Mouse (Mus musculus) heart, adult 2 months (tissue): Measurements from ENCODE around the gene Slc25a17. TPM values are rescaled to one million over a fixed set of nuclear protein-coding genes. Genes with fewer than 3 reads are reported as not detected.

Experiments used
- DNase-seq, 2 experiments: peaks; one replicate each; pipeline ENCODE4 v3.0.0; 2021
- H3K27ac ChIP-seq: fragments of 200-600 bp; 2 replicates; pipeline ENCODE4 v1.8.1; 2022
- H3K27me3 ChIP-seq: fragments of 200-500 bp; 2 replicates; pipeline ENCODE4 v1.6.1; 2012; ENCODE audit warnings: mild to moderate bottlenecking, low read length, inconsistent platforms, mixed read lengths; ENCODE audit not compliant: control insufficient read depth, insufficient read depth
- H3K36me3 ChIP-seq: fragments of 200-500 bp; 2 replicates; pipeline ENCODE4 v1.6.1; 2012; ENCODE audit warnings: low read length, inconsistent platforms; ENCODE audit not compliant: control insufficient read depth, insufficient read depth
- H3K4me1 ChIP-seq: fragments of 200-500 bp; 2 replicates; pipeline ENCODE4 v1.6.1; 2011; ENCODE audit warnings: low read length; ENCODE audit not compliant: control insufficient read depth, insufficient read depth
- H3K4me3 ChIP-seq: fragments of 200-600 bp; 2 replicates; pipeline ENCODE4 v1.8.1; 2022
- H3K79me2 ChIP-seq: fragments of 200-500 bp; replicated peaks from 2 replicates; pipeline ENCODE4 v1.6.1; 2012; ENCODE audit warnings: mild to moderate bottlenecking, inconsistent platforms, low read length, moderate library complexity, mixed read lengths; ENCODE audit not compliant: control insufficient read depth, insufficient read depth
- H3K9ac ChIP-seq: fragments of 200-500 bp; 2 replicates; pipeline ENCODE4 v1.6.1; 2012; ENCODE audit warnings: low read depth, mild to moderate bottlenecking, control low read depth, inconsistent platforms, low read length, mixed read lengths
- CTCF ChIP-seq: fragments of 200-600 bp; IDR thresholded peaks from 2 replicates; pipeline ENCODE4 v1.8.1; 2022; ENCODE audit warnings: antibody characterized with exemption, mild to moderate bottlenecking, moderate library complexity
- EP300 ChIP-seq: fragments of 200-500 bp; IDR thresholded peaks from 2 replicates; pipeline ENCODE4 v1.6.1; 2011; ENCODE audit warnings: low read depth, low read length, control low read depth; ENCODE audit not compliant: insufficient read depth
- POLR2A ChIP-seq: fragments of 200-500 bp; IDR thresholded peaks from 2 replicates; pipeline ENCODE4 v1.6.1; 2011; ENCODE audit warnings: mild to moderate bottlenecking, low read depth, low read length, control low read depth; ENCODE audit not compliant: insufficient read depth
- WGBS: fragments of 180-500 bp; shearing (Covaris S2); methylation state at CpG from one replicate; pipeline ENCODE4 v1.1.7; 2018; 5-methylcytosine and 5-hydroxymethylcytosine counted together
- intact Hi-C: fragments of 180-260 bp; cut with DNase I; formaldehyde crosslinking; loops from one replicate; pipeline ENCODE4 v1.15.1; 2025
- long read RNA-seq: library from polyadenylated mRNA; stranded (forward); transcript quantifications from one replicate; pipeline ENCODE4 v2.0.0, GENCODE M21; 2021
- polyA plus RNA-seq: library from polyadenylated mRNA; depleted of rRNA; stranded (reverse); fragments of >200 nt; gene quantifications from 2 replicates; pipeline ENCODE4 v1.2.3, GENCODE M21; 2012; rRNA removed
- total RNA-seq, 2 experiments: library from RNA; stranded (reverse); gene quantifications; 2 replicates each; pipeline ENCODE4 v1.2.3; 2021

Slc25a17 gene
- total RNA-seq (10 to 100 TPM; 13.0 to 15.7 TPM), polyA plus RNA-seq (15.1 and 24.6 TPM in 2 replicates)
- long read RNA-seq, transcript Slc25a17-201 (9 exons, 1,724 nt) = major isoform, 13 of 16 reads
- long read RNA-seq, partial matches to known transcripts = 0 of 16 reads
- long read RNA-seq, other reads (novel, unspliced or antisense) = 3 of 16 reads

- TF ChIP-seq CTCF (no peak), EP300 (0 out of 2 replicates have a peak, but pooled peaks have one; percentile 62), POLR2A (peak; percentile 80)
- WGBS = under 1% methylated on average over 30 of the region's 30 CpGs
- Histone ChIP-seq H3K79me2 (0 out of 2 replicates have a peak, but pooled peaks cover 2% of the 10 kb centered on the region), H3K27me3 (no peaks in the 10 kb centered on the region), H3K27ac (peak within 1 kb of the TSS; percentile 75), H3K9ac (peak within 1 kb of the TSS; percentile 88), H3K4me1 (peaks cover 8% of the 10 kb centered on the region), H3K4me3 (peak within 1 kb of the TSS; percentile 63), H3K36me3 (peaks cover 9% of the 10 kb centered on the region)
- intact Hi-C loops = loop anchor here (2.0 kb wide), 1 partner anchor 40 kb away; the partner anchor contains the start of genes St13 and Xpnpep3
- DNase-seq = peak; percentile 94 to 95
Measured at GRCm38 (mm10) chr15:81360345-81361021, at the start of gene Slc25a17. TSS of gene Slc25a17 (minus strand) at chr15:81360812.

GRCm38 (mm10) chr15:81408199-81408598 lies 47.6 kb upstream of the Slc25a17 start, which contains the start of gene Dnajb7:
TSS of gene Dnajb7 (minus strand) at chr15:81408299.
- no peak for DNase-seq
- Histone ChIP-seq H3K36me3 (no peaks in the 10 kb centered on the region), H3K27ac (no peak within 1 kb of the TSS), H3K4me3 (no peak within 1 kb of the TSS), H3K9ac (no peak within 1 kb of the TSS), H3K79me2 (no peaks in the 10 kb centered on the region; the same call in 1 of the 2 replicates), H3K4me1 (no peaks in the 10 kb centered on the region), H3K27me3 (no peaks in the 10 kb centered on the region)
- 94% methylated on average over 1 of the region's 1 CpGs for WGBS
- intact Hi-C loops = no loop called here
- TF ChIP-seq EP300 (no peak), POLR2A (no peak), CTCF (no peak)

GRCm38 (mm10) chr15:81405008-81405407 lies 44.4 kb upstream of the Slc25a17 start:
- H3K36me3 ChIP-seq = no peaks in the 10 kb centered on the region
- no peak overlapping the region for H3K9ac ChIP-seq
- TF ChIP-seq POLR2A (no peak), CTCF (no peak), EP300 (no peak)
- no peak for DNase-seq
- no peaks in the 10 kb centered on the region for H3K27me3 ChIP-seq
- no peak overlapping the region for H3K4me3 ChIP-seq
- no peaks in the 10 kb centered on the region; the same call in 1 of the 2 replicates for H3K4me1 ChIP-seq
- WGBS = 83% methylated on average over 3 of the region's 3 CpGs
- no peaks in the 10 kb centered on the region; the same call in 1 of the 2 replicates for H3K79me2 ChIP-seq
- H3K27ac ChIP-seq = no peak overlapping the region
- intact Hi-C loops = no loop called here

GRCm38 (mm10) chr15:81399638-81400315 lies 39.2 kb upstream of the Slc25a17 start, which contains the start of the genes St13 and Xpnpep3:
TSS of gene St13 (minus strand) at chr15:81400077.
TSS of gene Xpnpep3 (plus strand) at chr15:81400138.
- H3K27ac ChIP-seq = peak within 1 kb of the TSS; percentile 100
- peak; percentile 97 to 100 for DNase-seq
- peak within 1 kb of the TSS; percentile 85 for H3K4me3 ChIP-seq
- H3K4me1 ChIP-seq = peaks cover 2% of the 10 kb centered on the region
- H3K36me3 ChIP-seq = peaks cover 10% of the 10 kb centered on the region
- no peaks in the 10 kb centered on the region for H3K27me3 ChIP-seq
- WGBS = under 1% methylated on average over 50 of the region's 50 CpGs
- no peaks in the 10 kb centered on the region for H3K79me2 ChIP-seq
- TF ChIP-seq CTCF (no peak), EP300 (peak; percentile 94), POLR2A (peak; percentile 47; the same call in 1 of the 2 replicates)
- peak within 1 kb of the TSS; percentile 99 for H3K9ac ChIP-seq
- intact Hi-C loops = loop anchor here (2.0 kb wide), 1 partner anchor 39 kb away; the partner anchor contains the start of gene Slc25a17

- intact Hi-C loops = no loop called here
- peak overlapping the region; percentile 100 for H3K27ac ChIP-seq
- under 1% methylated on average over 19 of the region's 21 CpGs for WGBS
- TF ChIP-seq CTCF = no peak
- TF ChIP-seq POLR2A = no peak
- TF ChIP-seq EP300 = no peak
- no peaks in the 10 kb centered on the region for H3K27me3 ChIP-seq
- H3K4me3 ChIP-seq = peak overlapping the region; percentile 85
- peaks cover 13% of the 10 kb centered on the region for H3K36me3 ChIP-seq
- H3K9ac ChIP-seq = peak overlapping the region; percentile 99
- H3K4me1 ChIP-seq = peaks cover 2% of the 10 kb centered on the region
- no peaks in the 10 kb centered on the region for H3K79me2 ChIP-seq
- no peak for DNase-seq
Measured at GRCm38 (mm10) chr15:81399297-81399637, 38.7 kb upstream of the Slc25a17 start.
